Mouse (Mus musculus): ENCODE data around the gene Gm49358. TPM values are rescaled to one million over a fixed set of nuclear protein-coding genes. Genes with fewer than 3 reads are reported as not detected.

The Gm49358 gene
- total RNA-seq, 2 experiments from 2014 or later: 19.1 to 24.5 TPM

GRCm38 (mm10) chr10:86761722-86762383, 1.9 kb upstream of the Gm49358 start:
- no peak overlapping the region for H3K27ac ChIP-seq

GRCm38 (mm10) chr10:86762384-86762730, 1.4 kb upstream of the Gm49358 start:
- no peak for TF ChIP-seq CTCF (IDR thresholded peaks at IDR 0.05)
- intact Hi-C loops (cut with DNase I): no loop called here
- Histone ChIP-seq H3K4me3 (no peak overlapping the region), H3K27ac (no peak overlapping the region)
- DNase-seq (ENCODE audit: extremely low spot score in 1 of 2, low spot score in 2 of 2): no peak

More at GRCm38 (mm10) chr10:86761722-86762383, 1.9 kb upstream of the Gm49358 start:
- TF ChIP-seq CTCF (IDR thresholded peaks at IDR 0.05): no peak
- intact Hi-C loops (cut with DNase I): no loop called here
- DNase-seq (ENCODE audit: extremely low spot score in 1 of 2, low spot score in 2 of 2): no peak
- H3K4me3 ChIP-seq: no peak overlapping the region

GRCm38 (mm10) chr10:86765344-86765966, 1.7 kb downstream of the Gm49358 start:
- TF ChIP-seq CTCF (IDR thresholded peaks at IDR 0.05): no peak
- no peak overlapping the region for H3K27ac ChIP-seq
- intact Hi-C loops (cut with DNase I): no loop called here
- DNase-seq (ENCODE audit: extremely low spot score in 1 of 2, low spot score in 2 of 2): no peak
- no peak overlapping the region for H3K4me3 ChIP-seq

DNA sequence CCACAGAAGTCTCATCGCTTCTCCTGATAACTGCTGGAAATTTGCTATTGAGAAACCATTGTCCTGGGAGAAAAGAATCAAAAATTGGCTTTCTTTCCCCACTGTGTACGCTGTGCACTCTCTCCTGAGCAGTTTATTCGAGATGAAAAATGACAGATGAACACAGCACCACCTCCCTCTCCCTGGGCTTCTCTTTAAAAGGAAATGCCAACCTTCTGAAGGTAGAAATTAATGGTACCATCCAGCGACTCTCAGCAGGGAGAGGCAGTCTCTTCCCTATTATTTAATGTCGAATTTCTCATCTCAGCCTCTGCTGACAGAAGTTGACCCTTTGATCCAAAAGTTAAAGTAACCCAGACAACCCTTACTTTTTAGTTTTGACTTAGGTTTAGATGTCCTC, 5.4 kb downstream of the Gm49358 start:
- no peak for DNase-seq (ENCODE audit: extremely low spot score in 1 of 2, low spot score in 2 of 2)
- intact Hi-C loops (cut with DNase I): no loop called here
- no peak for TF ChIP-seq CTCF (IDR thresholded peaks at IDR 0.05)
- H3K27ac ChIP-seq: no peak overlapping the region
- no peak overlapping the region for H3K4me3 ChIP-seq

DNA sequence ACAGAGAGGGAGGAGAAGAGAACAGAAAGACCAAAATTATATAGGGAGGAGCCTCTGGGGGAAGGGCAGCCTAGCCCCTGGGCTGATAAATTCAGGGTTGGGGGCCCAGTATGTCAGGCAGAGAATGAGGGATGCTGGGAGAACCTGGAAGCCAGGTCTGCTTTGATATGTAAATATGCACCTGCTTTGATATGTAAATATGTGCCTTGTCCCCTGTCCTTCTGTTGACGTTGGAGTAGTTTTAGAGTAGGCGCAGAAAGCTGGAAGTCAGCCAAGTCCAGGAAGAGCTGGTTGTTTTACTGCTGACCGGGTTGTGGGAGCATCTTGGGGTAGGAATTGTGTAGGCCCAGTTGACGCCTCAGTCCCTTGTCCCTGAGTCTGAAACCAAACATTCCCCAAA, 6.0 kb downstream of the Gm49358 start:
- H3K27ac ChIP-seq: no peak overlapping the region
- intact Hi-C loops (cut with DNase I): loop anchor here (10.0 kb wide), 1 partner anchor 205 kb away; no protein-coding TSS in a partner anchor
- DNase-seq (ENCODE audit: extremely low spot score in 1 of 2, low spot score in 2 of 2): no peak
- no peak overlapping the region for H3K4me3 ChIP-seq
- TF ChIP-seq CTCF (IDR thresholded peaks at IDR 0.05): no peak

- H3K27ac ChIP-seq: no peak overlapping the region
- intact Hi-C loops (cut with DNase I): loop anchor here (10.0 kb wide), 1 partner anchor 203 kb away; no protein-coding TSS in a partner anchor
Measured at GRCm38 (mm10) chr10:86771701-86772100, 7.9 kb downstream of the Gm49358 start.

GRCm38 (mm10) chr10:86772231-86772631, 8.5 kb downstream of the Gm49358 start:
- no peak for TF ChIP-seq CTCF (IDR thresholded peaks at IDR 0.05)
- Histone ChIP-seq H3K4me3 (no peak overlapping the region), H3K27ac (no peak overlapping the region)
- intact Hi-C loops (cut with DNase I): loop anchor here (10.0 kb wide), 1 partner anchor 203 kb away; no protein-coding TSS in a partner anchor
- no peak for DNase-seq (ENCODE audit: extremely low spot score in 1 of 2, low spot score in 2 of 2)

More at GRCm38 (mm10) chr10:86771701-86772100, 7.9 kb downstream of the Gm49358 start:
- no peak overlapping the region for H3K4me3 ChIP-seq
- DNase-seq (ENCODE audit: extremely low spot score in 1 of 2, low spot score in 2 of 2): no peak
- no peak for TF ChIP-seq CTCF (IDR thresholded peaks at IDR 0.05)

DNA sequence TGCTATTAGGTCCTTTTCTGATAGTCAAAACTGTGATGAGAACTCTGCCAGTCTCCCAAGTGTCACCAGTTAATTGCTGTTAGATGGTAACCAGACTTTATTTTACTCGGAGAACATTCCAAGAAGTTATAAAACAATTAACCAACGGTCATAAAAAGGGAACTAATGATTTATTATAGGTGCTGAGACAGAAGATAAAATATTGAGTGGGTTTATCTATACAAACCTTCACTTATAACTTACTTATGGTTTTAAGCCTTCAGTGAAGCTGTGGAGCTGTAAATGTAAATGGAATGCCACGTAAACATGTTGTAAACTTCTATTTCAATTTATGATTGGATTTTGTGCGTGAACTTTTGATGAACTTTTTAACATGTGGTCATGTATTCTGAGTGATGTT, 9.6 kb downstream of the Gm49358 start:
- intact Hi-C loops (cut with DNase I): loop anchor here (10.0 kb wide), 1 partner anchor 201 kb away; no protein-coding TSS in a partner anchor
- Histone ChIP-seq H3K27ac (no peak overlapping the region), H3K4me3 (no peak overlapping the region)
- DNase-seq (ENCODE audit: extremely low spot score in 1 of 2, low spot score in 2 of 2): no peak
- TF ChIP-seq CTCF (IDR thresholded peaks at IDR 0.05): no peak

DNA sequence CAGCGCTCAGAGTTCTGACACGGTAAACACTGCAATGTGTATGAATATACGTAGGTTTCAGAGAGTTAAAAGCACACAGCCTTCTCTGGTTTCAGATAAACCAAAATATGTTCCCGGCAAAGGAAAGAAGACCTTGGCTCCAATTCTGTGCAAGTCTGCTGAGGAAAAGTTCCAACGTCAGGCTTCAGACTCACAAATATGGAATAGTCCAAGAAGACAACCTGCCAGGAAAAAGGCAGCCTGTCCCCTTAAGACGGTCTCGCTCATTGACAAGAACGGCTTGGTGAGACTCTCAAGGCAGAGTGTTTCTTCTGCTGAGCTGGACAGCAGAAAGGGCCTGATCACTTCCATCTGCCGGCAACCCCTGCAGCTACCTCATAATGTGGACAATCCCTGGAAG, 12.5 kb downstream of the Gm49358 start:
- no peak overlapping the region for H3K4me3 ChIP-seq
- no peak for DNase-seq (ENCODE audit: extremely low spot score in 1 of 2, low spot score in 2 of 2)
- TF ChIP-seq CTCF (IDR thresholded peaks at IDR 0.05): no peak
- H3K27ac ChIP-seq: no peak overlapping the region
- intact Hi-C loops (cut with DNase I): loop anchor here (5.0 to 10.0 kb wide), 2 partner anchors 199 to 711 kb away; no protein-coding TSS in a partner anchor

DNA sequence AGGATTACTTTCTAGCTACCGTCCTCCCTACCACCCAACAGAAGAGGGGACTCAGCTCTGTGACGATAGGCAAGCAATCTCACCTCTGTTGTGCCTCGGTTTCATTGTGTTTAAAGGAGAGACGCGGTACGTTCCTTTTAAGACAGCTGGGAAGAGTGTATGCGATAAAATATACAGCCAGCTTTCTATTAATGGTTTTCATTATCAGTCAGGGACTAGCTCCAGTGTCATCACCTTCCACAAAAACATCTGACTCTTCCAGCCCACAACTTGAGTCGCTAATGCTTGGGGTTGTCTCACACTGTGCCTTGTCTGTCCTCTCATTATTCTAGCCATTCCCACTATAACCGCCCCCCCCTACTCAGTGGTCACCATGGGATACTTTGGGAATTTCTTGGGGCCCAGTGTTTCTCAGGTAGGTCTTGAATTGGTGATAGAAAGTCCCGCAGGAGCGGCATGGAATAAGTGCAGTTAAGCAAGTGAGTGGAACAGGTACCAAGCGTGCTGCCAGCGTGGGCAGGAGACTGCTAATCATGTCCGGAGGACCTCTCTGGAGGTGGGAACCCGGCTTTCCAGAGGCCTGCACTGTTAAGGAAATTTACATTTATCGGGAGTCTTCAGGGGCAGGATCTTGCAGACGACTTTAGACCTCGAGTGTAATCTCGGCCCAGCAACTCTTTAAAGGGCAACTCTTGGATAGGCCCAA, 14.0 kb downstream of the Gm49358 start:
- H3K4me3 ChIP-seq: peak overlapping the region; percentile 64
- DNase-seq (ENCODE audit: extremely low spot score in 1 of 2, low spot score in 2 of 2): no peak
- peak overlapping the region; percentile 86 for H3K27ac ChIP-seq
- intact Hi-C loops (cut with DNase I): loop anchor here (1.0 to 10.0 kb wide), 5 partner anchors 41 to 710 kb away; partner anchors contain the start of genes Hsp90b1 and Ttc41
- TF ChIP-seq CTCF (IDR thresholded peaks at IDR 0.05): no peak

- DNase-seq (ENCODE audit: extremely low spot score in 1 of 2, low spot score in 2 of 2): peak; percentile 91 to 93
- TF ChIP-seq CTCF (IDR thresholded peaks at IDR 0.05): no peak; the same call in 1 of the 2 replicates
- peak within 1 kb of the TSS; percentile 64 for H3K4me3 ChIP-seq
- H3K27ac ChIP-seq: peak within 1 kb of the TSS; percentile 86
- intact Hi-C loops (cut with DNase I): loop anchor here (1.0 to 10.0 kb wide), 5 partner anchors 40 to 709 kb away; partner anchors contain the start of genes Hsp90b1 and Ttc41
Measured at GRCm38 (mm10) chr10:86778398-86779116, 14.8 kb downstream of the Gm49358 start, which contains the start of gene Nt5dc3. Nt5dc3 (plus strand) TSS chr10:86779005.

All from left cerebral cortex, adult 2 months (tissue).